Mouse (Mus musculus): Measurements from ENCODE around the gene Zfp697. TPM values are rescaled to one million over a fixed set of nuclear protein-coding genes. Genes with fewer than 3 reads are reported as not detected.

Zfp697 gene
- polyA plus RNA-seq, 1 experiment from 2014 or later: 2.1 TPM

DNA sequence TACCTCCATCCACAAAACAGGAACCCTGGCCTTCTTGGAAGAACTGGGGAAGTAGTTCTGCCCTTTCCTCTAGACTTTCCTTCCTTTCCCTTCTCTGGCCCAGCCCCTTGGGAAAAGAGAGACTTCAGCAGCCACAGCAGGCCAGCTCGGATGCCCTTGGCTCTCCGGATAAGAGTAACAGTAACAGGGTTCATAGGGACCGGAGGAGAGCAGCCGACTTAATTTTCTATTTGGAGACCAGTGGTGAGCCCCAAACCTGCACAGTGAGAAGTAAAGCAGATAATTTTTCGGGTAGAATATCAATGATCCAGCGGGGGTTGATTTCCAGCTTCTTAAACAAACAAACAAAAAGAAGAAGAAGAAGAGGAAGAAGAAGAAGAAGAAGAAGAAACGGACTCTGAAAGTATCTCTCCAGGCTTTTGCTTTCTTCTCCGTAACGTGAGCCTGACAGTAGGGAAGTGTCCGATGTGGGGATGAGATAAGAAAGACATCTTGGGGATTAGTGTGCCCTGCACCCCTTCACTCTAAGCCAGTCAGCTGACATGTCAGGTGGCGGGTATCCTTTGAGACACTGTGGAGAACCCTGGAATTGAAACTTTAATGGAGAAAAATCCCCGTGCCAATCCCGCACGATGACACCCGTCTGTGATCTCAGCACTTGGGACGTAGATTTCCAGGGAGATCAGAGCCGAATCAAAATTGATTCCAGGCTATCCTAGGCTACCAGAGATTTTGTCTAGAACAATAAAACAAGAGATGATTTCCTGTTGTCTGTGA lies 41.3 kb upstream of the Zfp697 start:
- ATAC-seq (ENCODE audit: low read depth): no peak
- Histone ChIP-seq H3K4me2 (ENCODE audit: low read depth, low read length) (no peak overlapping the region), H3K36me3 (ENCODE audit: control insufficient read depth, insufficient read depth) (no peaks in the 10 kb centered on the region), H3K9me3 (replicated peaks; ENCODE audit: control insufficient read depth, low read length) (no peaks in the 10 kb centered on the region; the same call in 1 of the 2 replicates), H3K4me3 (ENCODE audit: low read depth, low read length) (no peak overlapping the region), H3K4me1 (ENCODE audit: control insufficient read depth, low read depth, low read length) (peaks cover 17% of the 10 kb centered on the region), H3K27ac (ENCODE audit: low read length) (no peak overlapping the region), H3K9ac (ENCODE audit: low read depth, low read length) (no peak overlapping the region), H3K27me3 (ENCODE audit: control insufficient read depth, insufficient read depth, low read depth, low read length) (no peaks in the 10 kb centered on the region)
- 70% methylated on average over 17 of the region's 17 CpGs for WGBS (ENCODE audit: insufficient replicate concordance)

DNA sequence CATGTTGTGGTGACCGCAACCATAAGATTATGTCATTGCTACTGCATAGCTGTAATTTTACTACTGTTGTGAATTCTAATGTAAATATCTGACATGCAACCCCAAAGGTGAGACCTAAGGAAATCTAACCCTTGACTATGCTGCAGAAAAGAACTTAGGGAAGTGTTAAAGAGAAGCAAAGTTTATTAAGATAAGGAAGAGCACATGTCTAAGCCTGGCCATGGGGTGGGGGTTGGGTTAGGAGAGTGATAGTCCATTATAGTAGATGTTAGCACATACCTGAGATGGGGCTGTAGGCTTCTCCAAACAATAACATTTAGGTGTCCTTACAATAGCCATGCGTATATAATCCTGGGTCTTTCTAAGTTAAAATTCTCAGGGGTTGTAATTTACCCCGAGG lies 39.0 kb upstream of the Zfp697 start:
- 63% methylated on average over 3 of the region's 3 CpGs for WGBS (ENCODE audit: insufficient replicate concordance)
- no peak overlapping the region for H3K4me2 ChIP-seq (ENCODE audit: low read depth, low read length)
- ATAC-seq (ENCODE audit: low read depth): no peak
- no peaks in the 10 kb centered on the region for H3K36me3 ChIP-seq (ENCODE audit: control insufficient read depth, insufficient read depth)
- no peaks in the 10 kb centered on the region; the same call in 1 of the 2 replicates for H3K9me3 ChIP-seq (replicated peaks; ENCODE audit: control insufficient read depth, low read length)
- no peak overlapping the region for H3K27ac ChIP-seq (ENCODE audit: low read length)
- H3K4me1 ChIP-seq (ENCODE audit: control insufficient read depth, low read depth, low read length): peaks cover 7% of the 10 kb centered on the region
- no peak overlapping the region for H3K9ac ChIP-seq (ENCODE audit: low read depth, low read length)
- no peaks in the 10 kb centered on the region for H3K27me3 ChIP-seq (ENCODE audit: control insufficient read depth, insufficient read depth, low read depth, low read length)
- H3K4me3 ChIP-seq (ENCODE audit: low read depth, low read length): no peak overlapping the region

DNA sequence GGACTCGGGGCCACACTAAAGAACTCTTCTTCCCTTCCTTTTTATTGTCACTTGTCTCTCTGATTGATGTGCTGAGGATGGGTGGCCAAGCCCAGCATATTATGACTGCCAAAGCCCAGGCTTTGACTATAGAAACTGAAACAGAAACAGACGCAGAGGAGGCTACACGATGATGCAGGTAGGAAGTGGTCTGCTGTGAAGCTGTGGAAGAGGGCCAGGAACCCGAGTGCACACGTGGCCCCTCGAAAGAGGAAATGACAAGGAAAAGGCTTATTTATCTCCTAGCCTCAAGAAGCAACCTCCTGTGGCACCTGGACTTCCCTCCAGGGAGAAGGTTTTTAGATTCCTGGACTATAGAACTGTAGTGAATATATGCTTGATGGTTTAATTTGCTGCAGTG lies 34.2 kb upstream of the Zfp697 start:
- H3K9me3 ChIP-seq (replicated peaks; ENCODE audit: control insufficient read depth, low read length): no peaks in the 10 kb centered on the region; the same call in 1 of the 2 replicates
- peaks cover 3% of the 10 kb centered on the region; the same call in 1 of the 2 replicates for H3K4me1 ChIP-seq (ENCODE audit: control insufficient read depth, low read depth, low read length)
- H3K4me3 ChIP-seq (ENCODE audit: low read depth, low read length): no peak overlapping the region
- H3K9ac ChIP-seq (ENCODE audit: low read depth, low read length): no peak overlapping the region
- no peaks in the 10 kb centered on the region for H3K27me3 ChIP-seq (ENCODE audit: control insufficient read depth, insufficient read depth, low read depth, low read length)
- no peak for ATAC-seq (ENCODE audit: low read depth)
- H3K27ac ChIP-seq (ENCODE audit: low read length): no peak overlapping the region
- 0 out of 2 replicates have a peak overlapping the region, but pooled peaks have one; percentile 24 for H3K4me2 ChIP-seq (ENCODE audit: low read depth, low read length)
- H3K36me3 ChIP-seq (ENCODE audit: control insufficient read depth, insufficient read depth): no peaks in the 10 kb centered on the region
- 17% methylated on average over 6 of the region's 6 CpGs for WGBS (ENCODE audit: insufficient replicate concordance)

DNA sequence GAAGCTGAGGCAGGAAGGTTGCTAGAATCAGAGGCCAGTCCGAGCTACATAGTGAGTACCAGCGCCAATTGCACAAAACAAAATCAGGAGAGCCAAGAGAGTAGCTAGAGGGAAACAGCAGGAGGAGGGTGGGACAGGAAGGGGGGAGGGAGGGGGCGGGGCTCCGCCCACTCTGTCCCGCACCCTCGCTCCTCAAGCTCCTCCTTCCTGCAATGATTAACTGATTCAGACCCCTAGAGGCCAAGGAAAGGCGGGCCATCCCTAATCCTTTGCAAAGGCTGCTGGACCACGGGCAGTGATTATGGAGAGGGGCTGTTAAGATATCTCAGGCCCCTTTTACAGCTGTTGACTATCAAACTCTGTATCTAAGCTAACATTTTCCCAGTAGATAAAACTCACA lies 33.6 kb upstream of the Zfp697 start:
- no peak overlapping the region for H3K27ac ChIP-seq (ENCODE audit: low read length)
- no peaks in the 10 kb centered on the region for H3K36me3 ChIP-seq (ENCODE audit: control insufficient read depth, insufficient read depth)
- H3K27me3 ChIP-seq (ENCODE audit: control insufficient read depth, insufficient read depth, low read depth, low read length): no peaks in the 10 kb centered on the region
- H3K4me1 ChIP-seq (ENCODE audit: control insufficient read depth, low read depth, low read length): peaks cover 3% of the 10 kb centered on the region; the same call in 1 of the 2 replicates
- no peaks in the 10 kb centered on the region; the same call in 1 of the 2 replicates for H3K9me3 ChIP-seq (replicated peaks; ENCODE audit: control insufficient read depth, low read length)
- peak; percentile 62 for ATAC-seq (ENCODE audit: low read depth)
- H3K4me2 ChIP-seq (ENCODE audit: low read depth, low read length): 0 out of 2 replicates have a peak overlapping the region, but pooled peaks have one; percentile 24
- no peak overlapping the region for H3K4me3 ChIP-seq (ENCODE audit: low read depth, low read length)
- no peak overlapping the region for H3K9ac ChIP-seq (ENCODE audit: low read depth, low read length)
- WGBS (ENCODE audit: insufficient replicate concordance): 7% methylated on average over 8 of the region's 8 CpGs

GRCm38 (mm10) chr3:98353892-98354291 lies 28.4 kb upstream of the Zfp697 start:
- no peak for ATAC-seq (ENCODE audit: low read depth)
- H3K9me3 ChIP-seq (replicated peaks; ENCODE audit: control insufficient read depth, low read length): no peaks in the 10 kb centered on the region
- 26% methylated on average over 7 of the region's 7 CpGs for WGBS (ENCODE audit: insufficient replicate concordance)
- H3K4me1 ChIP-seq (ENCODE audit: control insufficient read depth, low read depth, low read length): no peaks in the 10 kb centered on the region
- no peaks in the 10 kb centered on the region for H3K36me3 ChIP-seq (ENCODE audit: control insufficient read depth, insufficient read depth)
- no peak overlapping the region for H3K27ac ChIP-seq (ENCODE audit: low read length)
- no peak overlapping the region for H3K9ac ChIP-seq (ENCODE audit: low read depth, low read length)
- H3K4me2 ChIP-seq (ENCODE audit: low read depth, low read length): no peak overlapping the region
- H3K4me3 ChIP-seq (ENCODE audit: low read depth, low read length): no peak overlapping the region
- H3K27me3 ChIP-seq (ENCODE audit: control insufficient read depth, insufficient read depth, low read depth, low read length): no peaks in the 10 kb centered on the region

DNA sequence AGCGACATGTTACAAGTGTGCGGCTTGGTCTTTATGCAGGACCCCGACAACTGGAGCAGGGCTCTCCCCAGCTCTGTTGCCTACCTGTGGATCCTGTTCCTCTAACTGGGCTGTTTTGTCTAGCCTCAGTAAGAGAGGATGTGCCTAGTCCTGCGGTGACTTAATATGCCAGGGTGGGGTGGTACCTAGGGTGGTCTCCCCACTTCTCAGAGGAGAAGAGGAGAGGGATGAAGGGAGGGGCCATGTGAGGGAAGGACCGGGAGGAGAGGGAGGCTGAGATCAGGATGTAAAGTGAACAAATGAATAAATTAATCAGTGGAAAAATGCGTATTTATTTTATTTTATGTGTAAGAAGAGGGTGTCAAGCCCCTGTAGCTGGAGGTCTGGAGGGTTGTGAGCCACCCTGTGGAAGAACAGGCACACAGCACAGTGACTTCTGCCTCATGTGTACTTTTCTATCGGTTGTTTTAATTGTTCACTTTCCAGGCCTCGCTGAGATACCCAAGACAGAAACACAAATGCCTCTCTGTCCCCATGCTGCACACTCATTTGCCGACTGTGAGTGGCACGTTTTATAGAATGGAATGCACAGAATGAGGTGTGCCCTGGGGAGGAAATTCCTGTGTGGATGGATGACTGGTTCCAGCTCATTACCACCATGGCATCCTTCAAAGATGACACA lies 26.8 kb upstream of the Zfp697 start:
- H3K36me3 ChIP-seq (ENCODE audit: control insufficient read depth, insufficient read depth): no peaks in the 10 kb centered on the region
- no peak overlapping the region for H3K4me3 ChIP-seq (ENCODE audit: low read depth, low read length)
- no peaks in the 10 kb centered on the region for H3K4me1 ChIP-seq (ENCODE audit: control insufficient read depth, low read depth, low read length)
- WGBS (ENCODE audit: insufficient replicate concordance): 67% methylated on average over 10 of the region's 10 CpGs
- no peak overlapping the region for H3K27ac ChIP-seq (ENCODE audit: low read length)
- no peak overlapping the region for H3K9ac ChIP-seq (ENCODE audit: low read depth, low read length)
- H3K4me2 ChIP-seq (ENCODE audit: low read depth, low read length): no peak overlapping the region
- ATAC-seq (ENCODE audit: low read depth): no peak
- H3K27me3 ChIP-seq (ENCODE audit: control insufficient read depth, insufficient read depth, low read depth, low read length): no peaks in the 10 kb centered on the region
- H3K9me3 ChIP-seq (replicated peaks; ENCODE audit: control insufficient read depth, low read length): no peaks in the 10 kb centered on the region

GRCm38 (mm10) chr3:98356026-98356365 lies 26.3 kb upstream of the Zfp697 start:
- no peak overlapping the region for H3K4me2 ChIP-seq (ENCODE audit: low read depth, low read length)
- H3K27ac ChIP-seq (ENCODE audit: low read length): no peak overlapping the region
- H3K9me3 ChIP-seq (replicated peaks; ENCODE audit: control insufficient read depth, low read length): no peaks in the 10 kb centered on the region
- H3K4me1 ChIP-seq (ENCODE audit: control insufficient read depth, low read depth, low read length): no peaks in the 10 kb centered on the region
- no peak overlapping the region for H3K9ac ChIP-seq (ENCODE audit: low read depth, low read length)
- no peak overlapping the region for H3K4me3 ChIP-seq (ENCODE audit: low read depth, low read length)
- 70% methylated on average over 6 of the region's 6 CpGs for WGBS (ENCODE audit: insufficient replicate concordance)
- no peaks in the 10 kb centered on the region for H3K36me3 ChIP-seq (ENCODE audit: control insufficient read depth, insufficient read depth)
- H3K27me3 ChIP-seq (ENCODE audit: control insufficient read depth, insufficient read depth, low read depth, low read length): no peaks in the 10 kb centered on the region
- no peak for ATAC-seq (ENCODE audit: low read depth)

DNA sequence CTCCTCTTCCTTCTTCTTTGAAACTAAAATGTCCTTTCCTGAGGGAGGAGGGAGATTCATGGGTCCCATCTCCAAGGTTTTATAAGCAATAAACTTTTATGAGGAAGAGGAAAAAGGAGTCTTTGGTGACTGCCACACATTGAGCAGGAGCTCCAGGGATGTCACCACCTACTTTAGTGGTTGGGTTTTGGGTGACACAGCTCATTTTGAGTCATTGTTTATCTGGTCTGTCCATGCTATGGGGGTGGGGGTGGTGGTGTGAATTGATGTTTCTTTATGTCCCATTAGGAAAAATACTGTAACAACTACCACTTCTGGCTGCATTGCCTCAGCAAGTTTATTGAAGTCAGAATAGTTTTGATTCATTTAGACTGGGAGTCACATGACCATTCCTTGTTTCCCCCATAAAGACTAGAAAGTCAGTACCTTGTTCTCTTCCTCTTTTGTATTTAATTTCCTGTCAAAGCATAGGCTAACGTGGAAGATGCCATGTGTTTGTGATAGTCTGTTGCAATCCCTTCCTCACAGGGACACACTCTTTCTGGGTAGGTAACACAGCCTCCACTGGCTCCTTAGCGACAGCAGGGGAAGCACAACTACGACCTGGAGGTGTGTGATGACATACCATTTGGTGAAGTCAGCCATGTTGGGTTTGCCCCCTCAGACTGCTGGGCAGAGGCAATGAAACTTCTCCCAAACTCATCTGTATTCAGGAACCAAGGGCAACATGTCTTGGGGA lies 25.5 kb upstream of the Zfp697 start:
- Histone ChIP-seq H3K4me2 (ENCODE audit: low read depth, low read length) (no peak overlapping the region), H3K4me3 (ENCODE audit: low read depth, low read length) (no peak overlapping the region), H3K27me3 (ENCODE audit: control insufficient read depth, insufficient read depth, low read depth, low read length) (no peaks in the 10 kb centered on the region), H3K27ac (ENCODE audit: low read length) (no peak overlapping the region), H3K9me3 (replicated peaks; ENCODE audit: control insufficient read depth, low read length) (no peaks in the 10 kb centered on the region), H3K9ac (ENCODE audit: low read depth, low read length) (no peak overlapping the region), H3K4me1 (ENCODE audit: control insufficient read depth, low read depth, low read length) (no peaks in the 10 kb centered on the region), H3K36me3 (ENCODE audit: control insufficient read depth, insufficient read depth) (no peaks in the 10 kb centered on the region)
- WGBS (ENCODE audit: insufficient replicate concordance): 37% methylated on average over 3 of the region's 3 CpGs
- no peak for ATAC-seq (ENCODE audit: low read depth)

Measured in liver, embryonic 16.5 days (tissue).